Mouse (Mus musculus) kidney, adult 2 months (tissue): ENCODE results near the gene Exoc7. TPM values are rescaled to one million over a fixed set of nuclear protein-coding genes. Genes with fewer than 3 reads are reported as not detected.

Experiments used
- DNase-seq: peaks from one replicate; pipeline ENCODE4 v3.0.0; 2021
- H3K27ac ChIP-seq: fragments of 200-500 bp; 2 replicates; pipeline ENCODE4 v1.5.1; 2012; ENCODE audit warnings: low read depth, low read length, control low read depth, inconsistent platforms; ENCODE audit not compliant: insufficient read depth
- H3K27me3 ChIP-seq: fragments of 200-500 bp; replicated peaks from 2 replicates; pipeline ENCODE4 v1.6.1; 2012; ENCODE audit warnings: mild to moderate bottlenecking, moderate library complexity, low read length, inconsistent platforms; ENCODE audit not compliant: control insufficient read depth, insufficient read depth
- H3K36me3 ChIP-seq: fragments of 200-500 bp; 2 replicates; pipeline ENCODE4 v1.6.1; 2012; ENCODE audit warnings: mild to moderate bottlenecking, moderate library complexity, low read length, inconsistent platforms; ENCODE audit not compliant: control insufficient read depth, insufficient read depth
- H3K4me1 ChIP-seq: fragments of 200-500 bp; 2 replicates; pipeline ENCODE4 v1.6.1; 2011; ENCODE audit warnings: low read length; ENCODE audit not compliant: control insufficient read depth, insufficient read depth
- H3K4me3 ChIP-seq: fragments of 200-500 bp; 2 replicates; pipeline ENCODE4 v1.5.1; 2011; ENCODE audit warnings: mild to moderate bottlenecking, low read depth, low read length, control low read depth; ENCODE audit not compliant: insufficient read depth
- CTCF ChIP-seq: fragments of 200-500 bp; conservative IDR thresholded peaks from 2 replicates; pipeline ENCODE4 v1.5.1; 2011; ENCODE audit warnings: low read depth, mild to moderate bottlenecking, control low read depth, low read length, moderate library complexity, mixed read lengths; ENCODE audit not compliant: insufficient read depth, insufficient read length
- POLR2A ChIP-seq: fragments of 200-500 bp; IDR thresholded peaks from one replicate; pipeline ENCODE4 v1.6.1; 2011; ENCODE audit warnings: low read depth, low read length, control low read depth
- WGBS: fragments of 180-500 bp; shearing (Covaris S2); methylation state at CpG from one replicate; pipeline ENCODE4 v1.1.7; 2018; 5-methylcytosine and 5-hydroxymethylcytosine counted together
- polyA plus RNA-seq: library from polyadenylated mRNA; depleted of rRNA; stranded (reverse); fragments of >200 nt; gene quantifications from 2 replicates; pipeline ENCODE4 v1.2.3, GENCODE M21; 2012

Gene Exoc7
- polyA plus RNA-seq, 1 experiment: 33.5 TPM

- TF ChIP-seq POLR2A (no peak), CTCF (no peak)
- Histone ChIP-seq H3K4me3 (no peak overlapping the region), H3K27me3 (no peaks in the 10 kb centered on the region), H3K27ac (no peak overlapping the region), H3K36me3 (peaks cover 7% of the 10 kb centered on the region; the same call in 1 of the 2 replicates), H3K4me1 (no peaks in the 10 kb centered on the region)
- 64% methylated on average over 11 of the region's 11 CpGs for WGBS
- DNase-seq: no peak
Observed at GRCm38 (mm10) chr11:116265352-116265751, 41.7 kb downstream of the Exoc7 start.

GRCm38 (mm10) chr11:116260259-116260658 lies 46.8 kb downstream of the Exoc7 start:
- H3K4me1 ChIP-seq: peaks cover 5% of the 10 kb centered on the region
- peaks cover 4% of the 10 kb centered on the region; the same call in 1 of the 2 replicates for H3K36me3 ChIP-seq
- TF ChIP-seq POLR2A: no peak
- no peak for TF ChIP-seq CTCF
- DNase-seq: no peak
- H3K27ac ChIP-seq: no peak overlapping the region
- 56% methylated on average over 7 of the region's 7 CpGs for WGBS
- no peaks in the 10 kb centered on the region for H3K27me3 ChIP-seq
- H3K4me3 ChIP-seq: no peak overlapping the region

- 85% methylated on average over 8 of the region's 8 CpGs for WGBS
- Histone ChIP-seq H3K27me3 (no peaks in the 10 kb centered on the region), H3K36me3 (peaks cover 4% of the 10 kb centered on the region; the same call in 1 of the 2 replicates), H3K4me3 (no peak overlapping the region), H3K27ac (no peak overlapping the region), H3K4me1 (peaks cover 9% of the 10 kb centered on the region)
- DNase-seq: no peak
- TF ChIP-seq POLR2A (no peak), CTCF (no peak)
Observed at GRCm38 (mm10) chr11:116259461-116259860, 47.6 kb downstream of the Exoc7 start.

- Histone ChIP-seq H3K36me3 (peaks cover 3% of the 10 kb centered on the region; the same call in 1 of the 2 replicates), H3K4me3 (no peak overlapping the region), H3K27ac (no peak overlapping the region), H3K27me3 (no peaks in the 10 kb centered on the region), H3K4me1 (peaks cover 21% of the 10 kb centered on the region)
- WGBS: 59% methylated on average over 9 of the region's 9 CpGs
- DNase-seq: no peak
- no peak for TF ChIP-seq CTCF
- TF ChIP-seq POLR2A: no peak
Observed at GRCm38 (mm10) chr11:116255982-116256675, 50.9 kb downstream of the Exoc7 start.

GRCm38 (mm10) chr11:116255090-116255981 lies 51.7 kb downstream of the Exoc7 start:
- Histone ChIP-seq H3K36me3 (peaks cover 3% of the 10 kb centered on the region; the same call in 1 of the 2 replicates), H3K27ac (peak overlapping the region; percentile 39)

GRCm38 (mm10) chr11:116254627-116255026 lies 52.4 kb downstream of the Exoc7 start:
- no peak for TF ChIP-seq POLR2A
- no peak for TF ChIP-seq CTCF
- Histone ChIP-seq H3K27me3 (no peaks in the 10 kb centered on the region), H3K4me1 (peaks cover 21% of the 10 kb centered on the region), H3K36me3 (peaks cover 3% of the 10 kb centered on the region; the same call in 1 of the 2 replicates), H3K27ac (peak overlapping the region; percentile 39), H3K4me3 (no peak overlapping the region)
- WGBS: 24% methylated on average over 9 of the region's 9 CpGs
- DNase-seq: peak; percentile 88

More at GRCm38 (mm10) chr11:116255090-116255981, 51.7 kb downstream of the Exoc7 start:
- Histone ChIP-seq H3K27me3 (no peaks in the 10 kb centered on the region), H3K4me1 (peaks cover 21% of the 10 kb centered on the region), H3K4me3 (no peak overlapping the region)
- DNase-seq: no peak
- WGBS: 50% methylated on average over 22 of the region's 22 CpGs
- no peak for TF ChIP-seq CTCF
- no peak for TF ChIP-seq POLR2A

- DNase-seq: peak; percentile 82
- no peaks in the 10 kb centered on the region for H3K27me3 ChIP-seq
- whole genome bisulfite sequencing: 39% methylated on average over 3 of the region's 3 CpGs
- peaks cover 21% of the 10 kb centered on the region for H3K4me1 ChIP-seq
- peaks cover 2% of the 10 kb centered on the region; the same call in 1 of the 2 replicates for H3K36me3 ChIP-seq
- TF ChIP-seq CTCF: no peak
- no peak for TF ChIP-seq POLR2A
- no peak overlapping the region for H3K4me3 ChIP-seq
- peak overlapping the region; percentile 72 for H3K27ac ChIP-seq
Observed at GRCm38 (mm10) chr11:116253076-116253600, 53.9 kb downstream of the Exoc7 start.
